Mouse (Mus musculus) heart, adult 2 months (tissue): Measurements from ENCODE around the gene Ralb.

Source experiments
- CTCF ChIP-seq: fragments of 200-600 bp; IDR thresholded peaks from 2 replicates; pipeline ENCODE4 v1.8.1; 2022; ENCODE audit warnings: antibody characterized with exemption, mild to moderate bottlenecking, moderate library complexity
- EP300 ChIP-seq: fragments of 200-500 bp; IDR thresholded peaks from 2 replicates; pipeline ENCODE4 v1.6.1; 2011; ENCODE audit warnings: low read depth, low read length, control low read depth; ENCODE audit not compliant: insufficient read depth

GRCm38 (mm10) chr1:119472648-119473047 is 31.9 kb downstream of the Ralb start:
- no peak for TF ChIP-seq CTCF
- no peak for TF ChIP-seq EP300
